Mouse (Mus musculus) heart, embryonic 12.5 days (tissue): ENCODE measurements at regions not wholly inside any gene's neighbourhood (a gene's known extent, or its start where the extent isn't known, plus 50 kb on each side); places are given as distances from the start of the nearest gene placed in this dataset.

Experiments used
- ATAC-seq: fragments of 200-750 bp; cut with Nextera tagmentation; 2 replicates; pipeline ENCODE4 v1.8.0; 2017; ENCODE audit warnings: moderate TSS enrichment, moderate library complexity; ENCODE audit not compliant: insufficient number of reproducible peaks, low FRiP score
- H3K27ac ChIP-seq: fragments of 300-500 bp; sonication (generic); 2 replicates; pipeline ENCODE4 v1.5.1; 2016; ENCODE audit warnings: mild to moderate bottlenecking, moderate library complexity; ENCODE audit not compliant: poor library complexity, severe bottlenecking
- H3K27me3 ChIP-seq: fragments of 300-500 bp; sonication (generic); replicated peaks from 2 replicates; pipeline ENCODE4 v1.6.1; 2016; ENCODE audit warnings: mild to moderate bottlenecking, moderate library complexity
- H3K36me3 ChIP-seq: fragments of 300-500 bp; sonication (generic); 2 replicates; pipeline ENCODE4 v1.6.1; 2016; ENCODE audit warnings: mild to moderate bottlenecking, moderate library complexity
- H3K4me1 ChIP-seq: fragments of 300-500 bp; sonication (generic); replicated peaks from 2 replicates; pipeline ENCODE4 v1.6.1; 2016; ENCODE audit warnings: mild to moderate bottlenecking
- H3K4me2 ChIP-seq: fragments of 300-500 bp; sonication (generic); 2 replicates; pipeline ENCODE4 v1.6.1; 2016; ENCODE audit warnings: mild to moderate bottlenecking, moderate library complexity
- H3K4me3 ChIP-seq: fragments of 300-500 bp; sonication (generic); 2 replicates; pipeline ENCODE4 v1.5.1; 2016; ENCODE audit warnings: mild to moderate bottlenecking
- H3K9ac ChIP-seq: fragments of 300-500 bp; sonication (generic); 2 replicates; pipeline ENCODE4 v1.6.1; 2016; ENCODE audit warnings: mild to moderate bottlenecking, moderate library complexity
- H3K9me3 ChIP-seq: fragments of 300-500 bp; sonication (generic); replicated peaks from 2 replicates; pipeline ENCODE4 v1.6.1; 2016; ENCODE audit warnings: mild to moderate bottlenecking, moderate library complexity
- WGBS: fragments of 180-500 bp; shearing (Covaris S2); methylation state at CpG from one replicate; pipeline ENCODE4 v1.1.7; 2016; 5-methylcytosine and 5-hydroxymethylcytosine counted together

DNA sequence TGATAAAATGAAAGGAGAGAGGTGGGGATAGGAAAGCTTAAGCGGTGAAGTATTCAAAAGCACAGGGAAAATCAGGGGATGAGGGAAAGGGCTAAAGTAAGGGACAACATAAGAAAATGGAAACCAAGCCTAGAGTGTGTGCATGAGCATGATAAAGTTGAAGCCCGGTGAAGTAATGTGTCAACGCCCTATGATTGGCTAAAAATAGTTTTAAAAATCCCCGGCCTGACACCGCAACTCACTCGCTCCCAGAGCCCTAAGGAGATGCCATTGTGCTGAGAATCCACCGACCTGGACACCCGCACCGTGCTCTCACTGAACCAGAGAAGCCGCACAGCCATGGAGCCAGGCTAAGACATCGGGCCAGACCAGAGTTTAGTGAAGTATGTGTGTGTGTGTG, 210.3 kb upstream of the Zic4 start:
- Histone ChIP-seq H3K4me3 (no peak overlapping the region), H3K4me1 (0 out of 2 replicates have a peak, but pooled peaks cover 6% of the 10 kb centered on the region), H3K36me3 (no peaks in the 10 kb centered on the region), H3K27me3 (no peaks in the 10 kb centered on the region), H3K9ac (no peak overlapping the region), H3K4me2 (peak overlapping the region; percentile 42), H3K27ac (0 out of 2 replicates have a peak overlapping the region, but pooled peaks have one; percentile 21), H3K9me3 (no peaks in the 10 kb centered on the region)
- ATAC-seq = peak; percentile 64; the same call in 1 of the 2 replicates
- WGBS = 35% methylated on average over 11 of the region's 11 CpGs

DNA sequence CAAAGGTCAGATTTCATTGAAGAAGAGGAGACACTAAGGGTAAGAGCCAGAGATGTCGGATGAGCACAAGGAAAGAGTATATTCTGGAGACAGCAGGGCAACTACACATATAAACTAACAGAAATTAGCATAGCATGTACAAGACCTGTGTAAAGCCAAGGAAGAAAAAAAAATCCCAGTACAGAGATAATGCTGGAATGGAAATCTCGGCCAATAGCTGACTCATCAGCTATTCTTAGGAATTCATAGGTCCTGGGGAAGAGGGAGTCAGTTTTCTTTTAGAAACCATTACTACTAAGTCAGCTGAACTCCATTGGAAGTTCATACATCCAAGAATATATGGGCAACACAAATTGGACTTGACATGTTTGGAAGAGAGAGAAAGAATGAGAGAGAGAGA, 202.9 kb upstream of the Zic4 start:
- WGBS = 57% methylated on average over 2 of the region's 2 CpGs
- ATAC-seq = no peak
- no peak overlapping the region for H3K4me2 ChIP-seq
- no peaks in the 10 kb centered on the region for H3K27me3 ChIP-seq
- no peaks in the 10 kb centered on the region for H3K9me3 ChIP-seq
- no peaks in the 10 kb centered on the region for H3K4me1 ChIP-seq
- no peak overlapping the region for H3K4me3 ChIP-seq
- H3K36me3 ChIP-seq = no peaks in the 10 kb centered on the region
- no peak overlapping the region for H3K9ac ChIP-seq
- no peak overlapping the region for H3K27ac ChIP-seq

DNA sequence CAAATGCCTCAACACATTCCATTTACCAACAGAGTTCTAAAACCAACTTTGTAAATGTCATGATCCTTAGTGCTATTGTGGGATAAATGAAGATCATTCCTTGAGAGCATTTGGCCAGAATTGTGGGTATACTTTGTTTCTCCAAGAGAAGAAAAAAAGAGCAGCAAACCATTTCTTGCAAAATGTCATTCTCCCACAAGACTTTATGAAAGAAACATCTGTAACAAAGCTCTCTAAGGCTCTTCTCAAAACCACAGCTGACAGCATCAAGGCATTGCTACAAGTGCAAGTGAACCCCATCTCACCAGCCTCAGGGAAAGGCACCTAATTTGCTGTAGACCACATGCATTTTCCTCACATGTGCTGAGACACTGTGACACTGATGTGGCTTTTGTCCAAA, 194.3 kb upstream of the Zic4 start:
- Histone ChIP-seq H3K4me2 (no peak overlapping the region), H3K36me3 (no peaks in the 10 kb centered on the region), H3K27ac (no peak overlapping the region), H3K4me1 (no peaks in the 10 kb centered on the region), H3K4me3 (no peak overlapping the region), H3K9me3 (no peaks in the 10 kb centered on the region), H3K9ac (no peak overlapping the region), H3K27me3 (no peaks in the 10 kb centered on the region)
- no peak for ATAC-seq

DNA sequence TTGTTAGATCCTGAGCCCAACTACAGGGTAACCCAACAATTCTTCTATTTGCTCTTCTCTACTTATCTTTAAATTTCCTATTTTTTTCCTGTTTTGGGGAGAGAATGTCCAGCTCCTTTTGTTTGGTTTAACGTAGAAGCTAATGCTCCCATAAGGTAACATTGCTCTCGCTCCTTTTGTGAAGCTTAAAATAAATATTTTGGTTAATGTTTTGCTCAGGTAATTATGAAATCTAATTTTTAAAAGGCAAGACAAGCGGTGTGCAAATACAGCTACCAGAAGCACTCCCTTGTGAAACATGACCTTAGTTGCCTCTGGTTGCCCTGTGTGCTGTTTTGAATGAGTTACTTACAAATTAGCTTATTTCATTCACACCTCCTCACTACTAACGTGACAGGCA, 169.0 kb upstream of the Zic4 start:
- no peak overlapping the region for H3K4me3 ChIP-seq
- H3K36me3 ChIP-seq = no peaks in the 10 kb centered on the region
- WGBS = 75% methylated on average over 4 of the region's 4 CpGs
- H3K27ac ChIP-seq = no peak overlapping the region
- no peak overlapping the region for H3K9ac ChIP-seq
- no peak for ATAC-seq
- H3K9me3 ChIP-seq = no peaks in the 10 kb centered on the region
- H3K27me3 ChIP-seq = no peaks in the 10 kb centered on the region
- no peaks in the 10 kb centered on the region for H3K4me1 ChIP-seq
- H3K4me2 ChIP-seq = no peak overlapping the region

DNA sequence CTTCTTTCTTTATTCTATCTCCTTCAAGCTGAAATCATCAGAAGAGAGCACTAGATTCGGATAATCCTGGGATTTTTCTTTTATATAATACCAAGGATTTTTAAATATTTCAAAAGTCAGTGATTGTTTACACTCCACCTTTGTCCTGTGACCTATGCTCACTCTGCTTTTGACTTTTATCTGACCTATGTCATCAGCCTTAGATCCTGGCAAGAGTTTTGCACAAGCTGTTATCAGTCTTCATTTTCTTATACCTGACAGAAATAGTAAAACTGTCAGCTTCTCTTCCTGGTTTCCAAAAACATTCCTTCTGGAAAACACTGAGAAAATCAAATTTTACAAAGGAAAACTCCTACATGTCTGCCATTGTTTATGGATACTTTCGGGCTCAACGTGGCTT, 168.3 kb upstream of the Zic4 start:
- H3K9ac ChIP-seq = no peak overlapping the region

DNA sequence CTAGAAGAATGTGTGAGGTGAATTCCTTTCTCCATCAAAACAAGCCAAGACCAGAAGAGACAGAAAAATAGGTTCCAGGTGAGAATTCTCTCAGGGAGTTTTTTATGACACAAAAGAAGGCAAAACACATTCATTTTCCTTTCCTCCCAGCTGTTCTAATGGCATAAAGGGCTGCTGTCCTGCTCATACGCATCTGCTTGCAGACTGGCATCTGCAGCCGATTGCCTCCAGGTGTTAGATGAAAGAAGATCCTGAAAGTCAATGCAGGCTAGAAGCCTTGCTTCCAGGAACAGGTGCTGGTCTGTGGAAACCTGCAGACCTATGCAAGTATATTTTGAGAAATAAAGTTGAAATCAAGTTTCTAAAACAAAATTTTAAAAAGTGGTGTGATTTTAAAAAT, 154.9 kb upstream of the Zic4 start:
- no peaks in the 10 kb centered on the region for H3K27me3 ChIP-seq
- no peak overlapping the region for H3K27ac ChIP-seq
- no peaks in the 10 kb centered on the region for H3K9me3 ChIP-seq
- H3K4me3 ChIP-seq = no peak overlapping the region
- no peaks in the 10 kb centered on the region for H3K4me1 ChIP-seq
- no peak overlapping the region for H3K4me2 ChIP-seq
- H3K9ac ChIP-seq = no peak overlapping the region
- WGBS = 55% methylated on average over 2 of the region's 2 CpGs
- no peak for ATAC-seq
- no peaks in the 10 kb centered on the region for H3K36me3 ChIP-seq

More for the DNA sequence above, 168.3 kb upstream of the Zic4 start:
- Histone ChIP-seq H3K4me2 (no peak overlapping the region), H3K27ac (no peak overlapping the region), H3K9me3 (no peaks in the 10 kb centered on the region), H3K4me3 (no peak overlapping the region), H3K4me1 (no peaks in the 10 kb centered on the region), H3K36me3 (no peaks in the 10 kb centered on the region), H3K27me3 (no peaks in the 10 kb centered on the region)
- ATAC-seq = no peak
- WGBS = 83% methylated on average over 3 of the region's 3 CpGs

DNA sequence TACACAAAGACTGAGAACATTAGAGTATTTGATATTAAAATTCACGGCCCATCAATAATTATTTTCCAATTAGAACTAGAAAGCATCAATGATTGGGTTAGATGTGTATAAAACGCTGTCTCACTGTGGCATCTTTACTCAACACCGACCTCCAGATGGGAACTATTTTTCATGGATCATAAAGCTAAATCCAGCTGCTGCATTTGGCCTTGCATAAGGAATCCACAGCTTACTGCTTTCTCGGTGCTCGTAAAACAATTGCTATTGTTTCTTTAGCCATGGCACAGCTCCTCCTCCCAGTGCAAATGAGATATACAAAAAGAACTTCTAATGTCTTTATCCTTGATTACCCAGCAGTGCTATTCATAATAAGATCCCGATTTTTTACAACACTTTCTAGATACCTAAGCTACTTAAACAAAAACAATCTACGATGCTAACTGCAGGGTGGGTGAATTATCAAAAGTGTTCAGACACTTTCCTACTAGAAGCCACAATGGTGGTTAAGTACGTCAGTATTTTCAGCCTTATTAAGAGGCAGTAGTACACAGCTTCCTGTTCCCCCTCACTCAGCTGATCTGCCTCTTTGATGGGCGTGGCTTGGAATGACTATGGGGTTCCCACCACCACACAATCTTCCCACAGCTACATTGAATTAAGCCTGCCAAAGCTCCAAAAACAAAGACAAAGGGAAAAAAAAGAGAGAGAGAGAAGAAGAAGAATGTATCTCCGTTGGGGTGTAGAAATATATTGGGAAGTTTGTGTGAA, 134.4 kb upstream of the Zic4 start:
- no peaks in the 10 kb centered on the region for H3K36me3 ChIP-seq
- H3K27ac ChIP-seq = no peak overlapping the region
- H3K9me3 ChIP-seq = no peaks in the 10 kb centered on the region
- ATAC-seq = no peak
- 56% methylated on average over 10 of the region's 10 CpGs for WGBS
- no peak overlapping the region for H3K4me3 ChIP-seq
- H3K4me1 ChIP-seq = no peaks in the 10 kb centered on the region
- H3K4me2 ChIP-seq = no peak overlapping the region
- H3K27me3 ChIP-seq = no peaks in the 10 kb centered on the region
- H3K9ac ChIP-seq = no peak overlapping the region

DNA sequence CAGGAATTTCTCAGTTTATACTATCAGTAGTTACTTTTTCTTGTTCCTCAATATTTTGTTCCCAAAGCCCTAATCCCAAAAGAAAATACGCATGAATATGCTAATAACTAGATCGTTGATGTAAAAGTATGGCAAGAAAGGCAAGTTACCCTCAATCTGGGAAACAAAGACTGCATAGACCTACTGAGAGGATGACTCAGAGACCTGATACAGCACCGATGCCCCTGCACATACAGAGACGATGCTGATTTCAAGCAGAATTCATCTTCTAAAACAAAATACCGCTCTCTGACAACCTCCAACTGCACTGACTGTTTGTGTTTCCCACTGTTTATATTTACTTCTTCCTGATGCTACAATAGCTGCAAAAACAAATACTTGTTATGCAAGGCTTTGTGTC, 133.7 kb upstream of the Zic4 start:
- H3K4me3 ChIP-seq = no peak overlapping the region

DNA sequence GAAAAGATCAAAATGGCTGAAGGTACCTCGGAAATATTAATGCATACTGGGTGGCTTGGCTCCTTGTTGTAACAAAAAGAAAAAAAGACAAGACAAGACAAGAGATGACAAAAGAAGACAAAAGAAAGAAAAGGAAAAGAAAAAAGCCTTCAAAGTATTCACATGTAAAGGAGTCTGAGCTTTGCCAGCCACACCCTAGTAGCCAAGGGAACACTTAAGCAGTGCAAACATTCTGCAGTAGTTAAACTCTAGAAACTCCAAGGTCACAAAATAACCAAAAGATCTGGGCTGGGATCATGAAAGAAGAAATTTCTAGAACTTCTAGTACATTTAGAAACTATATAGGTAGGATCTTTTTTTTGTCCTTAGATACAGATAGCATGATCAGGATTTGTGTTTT, 108.3 kb upstream of the Zic4 start:
- WGBS = 77% methylated on average over 1 of the region's 1 CpGs
- Histone ChIP-seq H3K4me2 (no peak overlapping the region), H3K4me1 (no peaks in the 10 kb centered on the region), H3K27me3 (no peaks in the 10 kb centered on the region), H3K9ac (no peak overlapping the region), H3K27ac (no peak overlapping the region), H3K9me3 (no peaks in the 10 kb centered on the region), H3K4me3 (no peak overlapping the region), H3K36me3 (no peaks in the 10 kb centered on the region)
- no peak for ATAC-seq

More for the DNA sequence above, 133.7 kb upstream of the Zic4 start:
- no peak overlapping the region for H3K9ac ChIP-seq
- H3K27ac ChIP-seq = no peak overlapping the region
- no peak for ATAC-seq
- H3K36me3 ChIP-seq = no peaks in the 10 kb centered on the region
- H3K9me3 ChIP-seq = no peaks in the 10 kb centered on the region
- WGBS = 64% methylated on average over 5 of the region's 5 CpGs
- no peak overlapping the region for H3K4me2 ChIP-seq
- no peaks in the 10 kb centered on the region for H3K27me3 ChIP-seq
- H3K4me1 ChIP-seq = no peaks in the 10 kb centered on the region

DNA sequence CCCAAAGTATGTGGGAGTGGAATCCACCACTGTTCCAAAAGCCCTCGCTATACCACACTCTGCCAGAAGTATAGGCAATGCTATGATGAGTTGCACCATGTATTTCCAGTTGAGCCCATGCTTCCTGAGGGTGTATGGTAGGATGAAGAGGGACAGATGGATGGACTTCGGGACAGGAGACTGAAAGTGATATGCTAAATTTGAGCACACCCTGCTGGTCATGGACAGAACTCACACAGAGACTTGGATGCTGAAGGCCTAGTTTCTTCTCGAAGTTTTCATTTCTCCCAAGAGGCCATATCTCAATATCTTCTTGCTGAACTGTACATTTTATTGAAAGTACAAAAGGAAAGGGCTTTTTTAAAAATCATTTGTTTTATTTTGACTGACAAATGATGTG, 70.9 kb upstream of the Zic4 start:
- no peak overlapping the region for H3K9ac ChIP-seq
- 61% methylated on average over 3 of the region's 3 CpGs for WGBS
- no peak for ATAC-seq
- no peaks in the 10 kb centered on the region for H3K4me1 ChIP-seq
- 0 out of 2 replicates have a peak, but pooled peaks cover 3% of the 10 kb centered on the region for H3K9me3 ChIP-seq
- no peaks in the 10 kb centered on the region for H3K36me3 ChIP-seq
- no peaks in the 10 kb centered on the region for H3K27me3 ChIP-seq
- H3K27ac ChIP-seq = no peak overlapping the region
- H3K4me3 ChIP-seq = no peak overlapping the region
- no peak overlapping the region for H3K4me2 ChIP-seq
